25 mouse cellular contexts compared by ENCODE assay signal in genomic region chr4:155050116-155050515, GRCm38 (mm10). TPM values are rescaled to one million over a fixed set of nuclear protein-coding genes. Genes with fewer than 3 reads are reported as not detected.
A peak's percentile ranks its signal among the peaks of the same experiment; 100 is the strongest.
DNase-seq lines count a peak whose midpoint lies in the region; ATAC-seq and TF ChIP-seq lines count a peak whose summit lies in the region.
"Had no signal": no experiment of that assay in that cellular context is flagged by ENCODE, and none has a peak within 500 bp of the region (broad histone marks: within the 10 kb centered on the region; RNA-seq: fewer than 3 reads in every experiment).

No protein-coding gene starts in this region.

- no peaks in the 10 kb centered on the region for H3K9me3 ChIP-seq in heart, embryonic 16.5 days (replicated peaks; ENCODE audit: control insufficient read depth, low read length)
- H3K9me3 ChIP-seq: forebrain, embryonic 13.5 days; G1E; heart, embryonic 15.5 days; kidney, embryonic 15.5 days; limb, embryonic 12.5 days; liver, embryonic 12.5 days; midbrain, embryonic 15.5 days had no signal

- no peaks in the 10 kb centered on the region for H3K36me3 ChIP-seq in heart, embryonic 16.5 days (ENCODE audit: control insufficient read depth, insufficient read depth)
- H3K36me3 ChIP-seq in thymus, adult 2 months (ENCODE audit: control insufficient read depth, insufficient read depth, low read length): no peaks in the 10 kb centered on the region
- H3K36me3 ChIP-seq: G1E; heart, embryonic 15.5 days; kidney, embryonic 15.5 days; limb, embryonic 12.5 days; liver, embryonic 12.5 days; midbrain, embryonic 15.5 days had no signal

- intact Hi-C loops in heart, postnatal 25 days (cut with DNase I): no loop called here

- no peak overlapping the region for H3K27ac ChIP-seq in heart, embryonic 16.5 days (ENCODE audit: low read length)
- H3K27ac ChIP-seq in thymus, adult 2 months (ENCODE audit: control insufficient read depth, insufficient read depth, low read length): no peak overlapping the region
- H3K27ac ChIP-seq: forebrain, embryonic 13.5 days; gastrocnemius, adult 2 months; heart, embryonic 15.5 days; kidney, embryonic 15.5 days; limb, embryonic 12.5 days; liver, embryonic 12.5 days; midbrain, embryonic 15.5 days had no signal

- 0 out of 2 replicates have a peak, but pooled peaks have one; percentile 26 for TF ChIP-seq CTCF in thymus, adult 2 months (IDR thresholded peaks at IDR 0.05; ENCODE audit: borderline replicate concordance, control insufficient read depth, extremely low read depth, insufficient read depth, low read length, poor library complexity)

- DNase-seq in heart, postnatal 25 days (ENCODE audit: low spot score): no peak
- peak; percentile 81 for DNase-seq in T-cell, adult 2 months (ENCODE audit: low spot score)
- peak; percentile 69 for DNase-seq in thymus, adult 2 months
- DNase-seq in thymus, postnatal 4 days: peak; percentile 76
- no peak for DNase-seq in kidney, postnatal 14 days
- DNase-seq in cerebellum, adult 9-10 months: no peak
- DNase-seq: adrenal gland, postnatal 10 days; cerebellum, adult 8-10 months; gastrocnemius, adult 2 months; kidney, postnatal 4 days; lung, adult 18-20 months; lung, postnatal 36 days had no signal

- H3K4me3 ChIP-seq in heart, embryonic 16.5 days (ENCODE audit: low read length): no peak overlapping the region
- H3K4me3 ChIP-seq in thymus, adult 2 months (ENCODE audit: control insufficient read depth, insufficient read depth, low read length): no peak overlapping the region
- H3K4me3 ChIP-seq: forebrain, embryonic 13.5 days; gastrocnemius, adult 2 months; heart, embryonic 15.5 days; kidney, embryonic 15.5 days; limb, embryonic 12.5 days; liver, embryonic 12.5 days; midbrain, embryonic 15.5 days; myocyte had no signal

- no peak overlapping the region for H3K9ac ChIP-seq in heart, embryonic 16.5 days (ENCODE audit: low read length)
- H3K9ac ChIP-seq: forebrain, embryonic 13.5 days; heart, embryonic 15.5 days; kidney, embryonic 15.5 days; limb, embryonic 12.5 days; liver, embryonic 12.5 days; midbrain, embryonic 15.5 days had no signal

- TF ChIP-seq POLR2A in thymus, adult 2 months (IDR thresholded peaks at IDR 0.05; ENCODE audit: control insufficient read depth, extremely low read depth, insufficient read depth, low read length, poor library complexity): no peak

- H3K4me2 ChIP-seq in heart, embryonic 16.5 days (ENCODE audit: low read depth, low read length): no peak overlapping the region
- H3K4me2 ChIP-seq: forebrain, embryonic 13.5 days; heart, embryonic 15.5 days; kidney, embryonic 15.5 days; limb, embryonic 12.5 days; liver, embryonic 12.5 days; midbrain, embryonic 15.5 days had no signal

- peaks cover 5% of the 10 kb centered on the region for H3K27me3 ChIP-seq in heart, embryonic 16.5 days (ENCODE audit: control insufficient read depth, insufficient read depth, low read length)
- no peaks in the 10 kb centered on the region for H3K27me3 ChIP-seq in thymus, adult 2 months (ENCODE audit: control insufficient read depth, insufficient read depth, low read length)

- WGBS in heart, embryonic 16.5 days: 62% methylated on average over 7 of the region's 7 CpGs
- 7% methylated on average over 7 of the region's 7 CpGs for WGBS in thymus, adult 2 months

- no peaks in the 10 kb centered on the region for H3K4me1 ChIP-seq in heart, embryonic 16.5 days (ENCODE audit: control insufficient read depth, insufficient read depth, low read length)
- peaks cover 36% of the 10 kb centered on the region for H3K4me1 ChIP-seq in thymus, adult 2 months (replicated peaks; ENCODE audit: control insufficient read depth, insufficient read depth, low read length)
- H3K4me1 ChIP-seq: heart, embryonic 15.5 days; kidney, embryonic 15.5 days; limb, embryonic 12.5 days; liver, embryonic 12.5 days had no signal

- peak; percentile 34; the same call in 1 of the 2 replicates for ATAC-seq in heart, embryonic 16.5 days (replicated peaks; ENCODE audit: extremely low read depth, insufficient read depth, low FRiP score)
- ATAC-seq: forebrain, embryonic 13.5 days; hindbrain, embryonic 16.5 days; intestine, postnatal 0 days; liver, embryonic 12.5 days; midbrain, embryonic 15.5 days; Patski had no signal

RNA-seq across cellular contexts. Expression of gene Plch2, which starts 6.5 kb away (rescaled TPM):
- polyA plus RNA-seq in heart, embryonic 16.5 days (2015; fragmentation: Nextera tagmentation; extraction: Ambion mirVana): 1.0 and 1.4 TPM in 2 replicates
- under 1 TPM in 1 of 2 experiments, not detected in 1; 0.08 TPM for total RNA-seq in heart, postnatal 25 days (2021)
- polyA plus RNA-seq in thymus, adult 2 months (2012; rRNA removed): 7.6 and 10.0 TPM in 2 replicates
- total RNA-seq: hematopoietic stem cell, adult 5-6 weeks had no signal

RNA-seq across cellular contexts. Expression of gene Pex10, which starts 16.7 kb away (rescaled TPM):
- polyA plus RNA-seq in heart, embryonic 16.5 days (2015; fragmentation: Nextera tagmentation; extraction: Ambion mirVana): 17.3 and 18.0 TPM in 2 replicates
- total RNA-seq in heart, postnatal 25 days (2021): 10 to 100 TPM; 23.9 to 25.7 TPM
- polyA plus RNA-seq in thymus, adult 2 months (2012; rRNA removed): 32.8 and 38.0 TPM in 2 replicates

RNA-seq across cellular contexts. Expression of gene Rer1, which starts 36.1 kb away (rescaled TPM):
- polyA plus RNA-seq in heart, embryonic 16.5 days (2015; fragmentation: Nextera tagmentation; extraction: Ambion mirVana): 116 and 138 TPM in 2 replicates
- 10 to 100 TPM; 66.1 to 68.7 TPM for total RNA-seq in heart, postnatal 25 days (2021)
- 107 and 111 TPM in 2 replicates for polyA plus RNA-seq in thymus, adult 2 months (2012; rRNA removed)

RNA-seq across cellular contexts. Expression of gene Morn1, which starts 36.3 kb away (rescaled TPM):
- polyA plus RNA-seq in heart, embryonic 16.5 days (2015; fragmentation: Nextera tagmentation; extraction: Ambion mirVana): 1.8 and 3.0 TPM in 2 replicates
- total RNA-seq in heart, postnatal 25 days (2021): 1 to 10 TPM; 1.1 to 1.3 TPM
- polyA plus RNA-seq in thymus, adult 2 months (2012; rRNA removed): 3.8 and 5.0 TPM in 2 replicates

Comparison
In these comparisons a context has a peak if more than half of its experiments do, and no peak if none do; other contexts are left out.
1. DNase-seq: peak in T-cell, adult 2 months (single experiment), thymus, adult 2 months (single experiment) and thymus, postnatal 4 days (single experiment); none in heart, postnatal 25 days (single experiment), kidney, postnatal 14 days (single experiment) and cerebellum, adult 9-10 months (single experiment).